Mouse (Mus musculus): ENCODE measurements around the gene Gm20388.
A peak's percentile ranks its signal among the peaks of the same experiment; 100 is the strongest.

Gm20388 gene

GRCm38 (mm10) chr8:120255406-120255987 lies 344.9 kb downstream of the Gm20388 start:
- no peak for DNase-seq (ENCODE audit: extremely low spot score, low spot score)

DNA sequence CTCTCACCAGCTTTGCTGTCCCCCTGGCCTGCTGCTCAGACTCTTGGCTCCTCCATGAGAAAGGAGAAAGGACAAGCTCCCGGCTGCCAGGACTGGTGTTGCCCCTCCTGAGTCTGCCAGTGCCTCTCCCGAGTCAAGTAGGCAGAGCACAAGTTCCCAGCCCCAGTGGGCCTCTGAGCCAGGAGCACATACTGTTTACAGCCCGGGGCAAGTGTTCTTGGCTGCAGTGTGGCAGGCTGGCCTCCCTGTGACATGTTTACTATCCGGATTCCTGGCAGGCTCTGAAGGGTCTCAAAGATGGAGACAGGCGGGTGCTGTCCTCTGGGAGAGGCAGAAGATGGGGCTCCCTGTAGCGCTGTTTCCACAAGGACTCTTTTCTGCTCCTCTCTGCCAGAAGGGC lies 346.3 kb downstream of the Gm20388 start:
- no peak for DNase-seq (ENCODE audit: extremely low spot score, low spot score)

GRCm38 (mm10) chr8:120259206-120259605 lies 348.6 kb downstream of the Gm20388 start:
- no peak for DNase-seq (ENCODE audit: extremely low spot score, low spot score)

- no peak for DNase-seq (ENCODE audit: extremely low spot score, low spot score)
Measured at GRCm38 (mm10) chr8:120260677-120261076, 350.0 kb downstream of the Gm20388 start.

- no peak for DNase-seq (ENCODE audit: extremely low spot score, low spot score)
Measured at GRCm38 (mm10) chr8:120261338-120262120, 350.9 kb downstream of the Gm20388 start.

DNA sequence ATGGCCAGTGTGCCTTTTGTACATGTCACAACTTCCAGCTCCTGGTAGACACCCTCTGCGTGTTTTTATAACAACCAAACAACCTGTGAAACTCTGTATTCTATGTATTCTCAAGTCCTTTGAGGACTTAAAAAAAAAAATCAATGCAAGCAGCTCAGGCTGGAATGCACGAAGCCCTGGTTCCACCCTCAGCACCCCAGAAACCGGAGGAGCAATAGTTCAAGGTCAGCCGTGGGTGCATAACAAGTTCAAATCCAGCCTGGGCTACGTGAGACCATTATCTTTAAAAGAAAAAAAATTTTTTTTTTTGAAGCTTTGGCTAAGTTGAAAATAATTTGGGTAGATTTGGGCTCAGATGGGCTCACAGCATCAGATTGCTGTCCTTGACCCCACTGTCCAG lies 353.2 kb downstream of the Gm20388 start:
- DNase-seq (ENCODE audit: extremely low spot score, low spot score): no peak

DNA sequence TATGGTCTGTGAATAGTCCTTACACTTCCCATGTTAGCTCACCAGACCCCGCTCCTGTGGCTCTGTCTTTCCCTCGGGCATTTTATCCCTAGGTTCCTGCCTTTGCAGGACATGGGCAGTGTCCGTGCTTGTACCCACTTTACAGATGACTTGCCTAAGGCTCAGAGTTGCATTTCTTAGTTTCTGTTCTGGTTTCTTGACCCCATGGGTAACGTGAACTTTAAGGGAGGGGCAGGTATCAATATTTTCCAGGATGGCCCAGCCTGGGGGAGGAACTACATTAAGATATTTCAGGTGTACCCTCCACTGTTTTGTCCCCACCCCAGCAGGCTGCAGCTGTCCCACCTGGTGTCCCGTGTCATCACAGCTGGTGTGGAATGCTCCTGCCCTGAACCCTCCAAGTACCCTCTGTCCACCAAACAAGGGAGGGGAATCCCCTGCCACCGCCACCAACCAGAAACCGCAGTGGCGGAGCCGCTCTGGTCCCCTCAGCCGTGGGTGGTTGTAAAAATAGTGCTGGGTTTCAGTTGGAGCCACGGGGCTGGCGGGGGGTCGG lies 353.8 kb downstream of the Gm20388 start:
- no peak for DNase-seq (ENCODE audit: extremely low spot score, low spot score)

GRCm38 (mm10) chr8:120264944-120265453 lies 354.4 kb downstream of the Gm20388 start:
- DNase-seq (ENCODE audit: extremely low spot score, low spot score): peak; percentile 83

- peak; percentile 83 for DNase-seq (ENCODE audit: extremely low spot score, low spot score)
Measured at GRCm38 (mm10) chr8:120265471-120265870, 354.8 kb downstream of the Gm20388 start.

DNA sequence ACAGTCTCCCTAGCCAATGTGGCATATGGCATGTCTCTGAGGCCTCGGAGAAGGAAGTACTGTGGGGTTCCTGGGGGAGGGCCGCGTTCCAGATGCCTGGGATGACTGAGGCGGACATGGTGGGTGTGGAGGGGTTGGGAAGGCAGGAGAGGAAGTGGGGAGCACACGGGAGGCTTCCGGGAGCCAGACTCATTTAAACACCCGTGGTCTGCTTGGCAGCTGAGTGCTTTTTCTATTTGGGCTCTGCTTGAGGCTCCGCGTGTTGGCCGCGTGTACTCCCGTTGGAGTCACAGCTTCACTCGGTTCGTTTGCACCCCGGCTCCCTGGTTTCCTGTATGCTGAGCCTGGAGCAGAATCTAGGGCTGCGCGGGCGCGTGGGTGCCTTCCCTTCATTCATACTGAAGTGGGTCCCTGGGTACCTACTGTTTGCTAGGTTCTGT lies 357.9 kb downstream of the Gm20388 start:
- DNase-seq (ENCODE audit: extremely low spot score, low spot score): no peak

DNA sequence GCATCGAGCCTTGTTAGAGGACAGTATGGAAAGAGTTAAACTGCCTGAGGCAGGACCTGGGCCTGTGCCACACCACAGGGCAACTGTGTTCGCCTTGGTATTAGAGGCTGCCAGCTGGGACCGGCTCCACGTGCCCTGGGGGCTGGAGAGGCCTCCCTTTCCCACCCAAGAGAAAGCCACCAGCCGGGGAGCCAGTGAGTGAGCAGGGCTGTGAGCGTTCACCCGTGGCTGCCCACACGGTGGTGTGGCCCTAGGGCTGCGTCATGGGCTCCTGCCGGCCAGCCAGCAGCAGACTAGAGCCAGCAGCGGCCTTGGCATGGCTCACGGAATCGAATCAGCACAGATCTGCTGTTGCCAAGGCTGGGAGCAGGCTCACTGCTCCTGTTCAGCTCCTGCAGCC lies 359.8 kb downstream of the Gm20388 start:
- DNase-seq (ENCODE audit: extremely low spot score, low spot score): no peak

GRCm38 (mm10) chr8:120273430-120273829 lies 362.8 kb downstream of the Gm20388 start:
- no peak for DNase-seq (ENCODE audit: extremely low spot score, low spot score)

DNA sequence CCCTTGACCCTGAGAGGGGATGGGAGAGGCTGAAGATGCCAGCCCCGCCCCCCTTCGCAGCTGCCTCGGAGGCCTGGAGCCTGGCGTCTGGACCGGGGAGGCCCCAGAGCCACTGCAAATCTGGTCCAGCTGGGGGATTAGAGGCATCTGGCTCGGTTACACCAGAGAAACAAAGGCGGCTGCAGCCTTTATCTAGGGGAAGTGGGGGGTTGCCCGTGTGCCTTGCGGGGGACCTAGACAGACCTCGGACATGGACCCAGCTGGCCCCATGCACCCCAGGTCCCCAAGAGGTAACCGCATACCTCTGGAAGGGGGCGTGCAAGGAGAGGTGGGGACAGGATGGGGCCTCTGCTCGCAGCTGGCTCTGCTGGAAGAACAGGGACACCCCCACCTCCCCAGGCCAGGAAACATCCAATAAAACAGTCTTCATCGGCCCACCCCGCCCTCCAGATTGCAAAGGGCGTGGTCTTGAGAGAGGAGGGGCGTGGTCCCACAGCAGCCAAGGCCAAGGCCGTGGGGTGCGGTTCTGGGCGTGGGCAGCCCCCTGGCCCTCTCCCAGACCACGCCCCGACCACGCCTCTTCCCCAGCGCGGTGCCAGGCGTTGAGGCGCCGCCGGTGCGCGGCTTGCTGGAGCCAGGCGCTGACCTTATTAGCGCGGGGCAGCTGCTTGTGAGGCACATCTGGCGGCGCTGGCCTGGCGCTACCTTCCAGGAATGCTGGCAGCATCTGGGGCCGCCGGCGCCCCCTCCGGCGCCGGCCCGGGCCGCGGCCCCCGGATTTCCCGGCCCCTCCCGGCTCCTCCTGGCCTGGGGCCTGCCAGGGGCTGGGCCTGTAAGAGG lies 365.6 kb downstream of the Gm20388 start:
- DNase-seq (ENCODE audit: extremely low spot score, low spot score): peak; percentile 94

DNA sequence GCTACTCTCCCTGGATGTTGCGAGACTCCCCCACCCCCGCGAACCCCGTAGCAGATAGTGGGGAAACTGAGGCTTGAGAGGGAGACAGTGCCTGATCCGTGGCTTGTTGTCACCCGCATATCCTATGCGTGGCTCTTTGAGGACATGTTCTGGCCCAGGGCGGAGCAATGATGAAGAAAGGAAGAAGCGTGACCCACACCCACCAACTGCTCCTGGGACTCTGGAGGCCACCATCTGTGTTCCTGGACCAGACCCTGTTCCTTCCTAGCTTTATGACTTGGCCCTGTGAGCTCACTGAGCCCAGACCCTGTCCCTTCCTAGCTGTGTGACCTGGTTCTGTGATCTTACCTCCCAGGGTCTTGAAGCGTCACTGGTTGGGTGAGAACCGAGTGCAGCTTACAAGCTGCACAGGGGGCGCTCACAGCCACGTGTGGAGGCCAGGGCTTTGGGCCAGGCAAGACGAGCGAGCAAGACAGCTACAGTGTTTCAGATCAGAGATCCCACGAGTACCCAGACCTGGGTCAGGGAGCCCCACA lies 366.3 kb downstream of the Gm20388 start:
- DNase-seq (ENCODE audit: extremely low spot score, low spot score): no peak

DNA sequence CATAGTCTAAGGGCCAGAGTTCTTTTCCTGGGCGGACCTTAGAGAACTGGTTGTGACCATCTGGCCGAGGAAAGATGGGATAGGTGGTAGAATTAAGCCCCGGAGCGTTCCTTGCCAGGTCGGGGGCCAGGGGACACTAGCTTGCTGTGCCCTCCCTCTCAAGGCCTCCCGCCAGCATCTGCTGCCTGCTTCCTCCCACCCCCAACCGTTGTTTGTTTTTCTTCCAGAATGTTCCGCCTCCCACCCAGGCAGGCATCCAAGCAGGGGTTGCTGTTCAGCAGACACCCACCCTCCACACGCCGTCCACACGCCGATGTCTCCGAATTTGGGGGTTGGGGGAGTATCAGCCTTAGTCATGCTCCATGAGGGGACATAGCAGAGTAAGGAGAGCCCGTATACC lies 367.4 kb downstream of the Gm20388 start:
- DNase-seq (ENCODE audit: extremely low spot score, low spot score): no peak

- no peak for DNase-seq (ENCODE audit: extremely low spot score, low spot score)
Measured at GRCm38 (mm10) chr8:120279418-120279817, 368.8 kb downstream of the Gm20388 start.

DNA sequence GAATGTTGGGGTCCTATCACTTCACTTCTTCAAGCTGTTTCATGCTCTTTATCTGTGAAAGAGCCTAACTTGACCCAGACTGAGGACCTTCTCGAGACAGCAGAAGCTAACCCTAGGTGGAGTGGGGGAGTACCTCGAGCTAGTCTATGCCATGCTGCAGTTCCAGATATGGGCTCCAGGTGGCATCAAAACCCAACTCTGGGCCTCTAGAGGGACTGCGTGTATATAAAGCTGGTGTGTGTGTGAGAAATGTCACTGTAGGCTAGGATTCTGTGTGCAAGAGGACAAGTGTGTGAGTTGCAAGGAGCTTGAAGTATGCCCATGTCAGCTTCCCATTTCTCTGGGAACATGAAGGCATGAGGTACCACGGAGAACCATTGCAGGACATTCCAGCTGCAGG lies 370.8 kb downstream of the Gm20388 start:
- DNase-seq (ENCODE audit: extremely low spot score, low spot score): peak; percentile 80

DNA sequence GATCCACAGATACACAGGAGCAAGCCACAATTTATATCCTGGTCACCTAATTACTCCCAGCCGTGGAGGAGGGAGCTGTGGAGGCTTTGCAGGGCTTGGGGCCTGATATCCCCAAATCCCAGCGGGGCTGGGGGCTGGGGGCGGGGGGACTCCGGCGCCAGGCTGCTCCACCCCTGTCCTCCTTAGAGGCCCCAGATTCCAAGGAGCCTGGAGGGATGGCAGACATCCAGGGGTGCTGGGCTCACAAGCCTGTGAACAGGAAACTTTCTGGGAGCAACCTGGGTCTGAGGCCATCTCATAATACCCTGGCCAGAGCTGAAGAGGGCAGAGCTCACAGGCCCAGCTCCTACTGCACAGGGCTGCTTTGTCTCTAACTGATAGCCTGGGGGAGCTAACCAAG lies 371.8 kb downstream of the Gm20388 start:
- DNase-seq (ENCODE audit: extremely low spot score, low spot score): peak; percentile 15

GRCm38 (mm10) chr8:120284265-120284664 lies 373.6 kb downstream of the Gm20388 start:
- peak; percentile 16 for DNase-seq (ENCODE audit: extremely low spot score, low spot score)

DNA sequence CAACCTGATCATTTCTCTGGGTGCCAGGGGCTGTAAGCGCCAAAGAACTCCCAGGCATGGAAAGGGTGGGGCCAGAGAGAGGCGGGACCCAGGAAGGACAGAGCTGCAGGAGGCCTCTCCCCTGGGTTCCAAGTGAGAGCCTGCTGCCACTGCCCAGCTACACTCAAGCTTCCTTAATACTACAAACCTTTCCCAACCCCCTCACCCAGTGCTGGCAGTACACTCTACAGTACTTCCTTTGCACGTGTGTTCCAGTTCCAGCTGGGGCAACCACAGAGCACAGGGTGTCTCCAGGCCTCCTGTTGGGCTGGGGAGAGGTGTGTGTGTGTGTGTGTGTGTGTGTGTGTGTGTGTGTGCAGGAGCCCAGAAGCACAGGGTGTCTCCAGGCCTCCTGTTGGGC lies 374.4 kb downstream of the Gm20388 start:
- DNase-seq (ENCODE audit: extremely low spot score, low spot score): no peak

GRCm38 (mm10) chr8:120285878-120286277 lies 375.2 kb downstream of the Gm20388 start:
- no peak for DNase-seq (ENCODE audit: extremely low spot score, low spot score)
